Mouse (Mus musculus) kidney, postnatal 0 days (tissue): ENCODE measurements at regions not wholly inside any gene's neighbourhood (a gene's known extent, or its start where the extent isn't known, plus 50 kb on each side); places are given as distances from the start of the nearest gene placed in this dataset.

Source experiments
- ATAC-seq: fragments of 200-750 bp; cut with Nextera tagmentation; replicated peaks from 2 replicates; pipeline ENCODE4 v1.8.0; 2017; ENCODE audit warnings: low read depth, moderate number of reproducible peaks, moderate TSS enrichment, moderate library complexity; ENCODE audit not compliant: low FRiP score
- DNase-seq: peaks from one replicate; pipeline ENCODE4 v3.0.0-alpha.2; 2016; ENCODE audit warnings: low spot score
- H3K27ac ChIP-seq: fragments of 300-500 bp; sonication (generic); 2 replicates; pipeline ENCODE4 v1.5.1; 2014; ENCODE audit warnings: mild to moderate bottlenecking
- H3K27me3 ChIP-seq: fragments of 300-500 bp; sonication (generic); 2 replicates; pipeline ENCODE4 v1.6.1; 2014; ENCODE audit warnings: low read length, mixed read lengths; ENCODE audit not compliant: insufficient read depth
- H3K36me3 ChIP-seq: fragments of 300-500 bp; sonication (generic); 2 replicates; pipeline ENCODE4 v1.6.1; 2014; ENCODE audit warnings: low read length, mixed read lengths; ENCODE audit not compliant: insufficient read depth
- H3K4me1 ChIP-seq: fragments of 300-500 bp; sonication (generic); replicated peaks from 2 replicates; pipeline ENCODE4 v1.6.1; 2014; ENCODE audit warnings: antibody characterized with exemption, low read length, mixed read lengths; ENCODE audit not compliant: insufficient read depth
- H3K4me2 ChIP-seq: fragments of 300-500 bp; sonication (generic); 2 replicates; pipeline ENCODE4 v1.6.1; 2014; ENCODE audit warnings: mild to moderate bottlenecking, low read length, moderate library complexity, mixed read lengths
- H3K4me3 ChIP-seq: fragments of 300-500 bp; sonication (generic); replicated peaks from 2 replicates; pipeline ENCODE4 v1.5.1; 2014; ENCODE audit warnings: low read depth, low read length
- H3K9ac ChIP-seq: fragments of 300-500 bp; sonication (generic); 2 replicates; pipeline ENCODE4 v1.6.1; 2014; ENCODE audit warnings: low read depth, low read length
- H3K9me3 ChIP-seq: fragments of 300-500 bp; sonication (generic); replicated peaks from 2 replicates; pipeline ENCODE4 v1.6.1; 2016; ENCODE audit warnings: low read length, inconsistent platforms, mixed read lengths
- CTCF ChIP-seq: IDR thresholded peaks from 2 replicates; pipeline ENCODE4 v1.5.1; 2016; ENCODE audit warnings: antibody characterized with exemption, low read depth, mild to moderate bottlenecking, moderate library complexity
- WGBS: fragments of 180-500 bp; shearing (Covaris S2); extraction: QIAGEN DNeasy Blood & Tissue Kit; methylation state at CpG from one replicate; pipeline ENCODE4 v1.1.7; 2014; 5-methylcytosine and 5-hydroxymethylcytosine counted together

- no peaks in the 10 kb centered on the region for H3K9me3 ChIP-seq
- 58% methylated on average over 2 of the region's 2 CpGs for WGBS
- no peak for DNase-seq
- H3K36me3 ChIP-seq, result no peaks in the 10 kb centered on the region
- no peak overlapping the region for H3K4me3 ChIP-seq
- H3K27ac ChIP-seq, result no peak overlapping the region
- H3K4me1 ChIP-seq, result no peaks in the 10 kb centered on the region
- TF ChIP-seq CTCF, result no peak
- no peak overlapping the region for H3K9ac ChIP-seq
- H3K4me2 ChIP-seq, result no peak overlapping the region
- ATAC-seq, result no peak
- no peaks in the 10 kb centered on the region for H3K27me3 ChIP-seq
Measured at GRCm38 (mm10) chr2:147753089-147753488, 293.7 kb downstream of the Foxa2 start.

- no peak overlapping the region for H3K9ac ChIP-seq
- H3K4me2 ChIP-seq, result no peak overlapping the region
- H3K9me3 ChIP-seq, result no peaks in the 10 kb centered on the region
- DNase-seq, result no peak
- no peaks in the 10 kb centered on the region for H3K27me3 ChIP-seq
- TF ChIP-seq CTCF, result no peak
- ATAC-seq, result no peak
- no peaks in the 10 kb centered on the region for H3K36me3 ChIP-seq
- H3K4me3 ChIP-seq, result no peak overlapping the region
- no peak overlapping the region for H3K27ac ChIP-seq
- 87% methylated on average over 3 of the region's 3 CpGs for WGBS
- H3K4me1 ChIP-seq, result no peaks in the 10 kb centered on the region
Measured at GRCm38 (mm10) chr2:147751831-147752230, 294.9 kb downstream of the Foxa2 start.

GRCm38 (mm10) chr2:147748006-147748405, 298.8 kb downstream of the Foxa2 start:
- Histone ChIP-seq H3K27ac (no peak overlapping the region), H3K4me2 (no peak overlapping the region), H3K9me3 (no peaks in the 10 kb centered on the region), H3K4me1 (no peaks in the 10 kb centered on the region), H3K9ac (no peak overlapping the region), H3K4me3 (no peak overlapping the region), H3K27me3 (no peaks in the 10 kb centered on the region), H3K36me3 (no peaks in the 10 kb centered on the region)
- DNase-seq (peak; percentile 2), ATAC-seq (no peak)
- TF ChIP-seq CTCF, result no peak
- WGBS, result 24% methylated on average over 4 of the region's 4 CpGs

- no peak overlapping the region for H3K27ac ChIP-seq
- H3K4me3 ChIP-seq, result no peak overlapping the region
- H3K4me1 ChIP-seq, result no peaks in the 10 kb centered on the region
- no peak overlapping the region for H3K9ac ChIP-seq
- H3K9me3 ChIP-seq, result no peaks in the 10 kb centered on the region
- no peak for ATAC-seq
- no peak for DNase-seq
- 81% methylated on average over 2 of the region's 2 CpGs for WGBS
- H3K36me3 ChIP-seq, result no peaks in the 10 kb centered on the region
- H3K27me3 ChIP-seq, result no peaks in the 10 kb centered on the region
- TF ChIP-seq CTCF, result no peak
- no peak overlapping the region for H3K4me2 ChIP-seq
Measured at GRCm38 (mm10) chr2:147743908-147744307, 302.9 kb downstream of the Foxa2 start.

GRCm38 (mm10) chr2:147738307-147738872, 308.4 kb downstream of the Foxa2 start:
- Histone ChIP-seq H3K4me3 (no peak overlapping the region), H3K36me3 (no peaks in the 10 kb centered on the region), H3K9me3 (no peaks in the 10 kb centered on the region), H3K4me1 (no peaks in the 10 kb centered on the region), H3K4me2 (no peak overlapping the region), H3K27ac (no peak overlapping the region), H3K27me3 (no peaks in the 10 kb centered on the region), H3K9ac (no peak overlapping the region)
- peak; percentile 81 for DNase-seq
- TF ChIP-seq CTCF, result peak; percentile 94
- no peak for ATAC-seq
- WGBS, result 36% methylated on average over 10 of the region's 10 CpGs

GRCm38 (mm10) chr2:147727396-147727795, 319.4 kb downstream of the Foxa2 start:
- Histone ChIP-seq H3K36me3 (no peaks in the 10 kb centered on the region), H3K4me2 (no peak overlapping the region), H3K27ac (no peak overlapping the region), H3K27me3 (no peaks in the 10 kb centered on the region), H3K9ac (no peak overlapping the region), H3K4me1 (no peaks in the 10 kb centered on the region), H3K9me3 (no peaks in the 10 kb centered on the region), H3K4me3 (no peak overlapping the region)
- no peak for TF ChIP-seq CTCF
- ATAC-seq, result no peak
- 49% methylated on average over 4 of the region's 4 CpGs for WGBS
- DNase-seq, result no peak

GRCm38 (mm10) chr2:147718936-147719335, 327.8 kb downstream of the Foxa2 start:
- no peak overlapping the region for H3K4me2 ChIP-seq
- H3K36me3 ChIP-seq, result no peaks in the 10 kb centered on the region
- no peak for TF ChIP-seq CTCF
- no peak overlapping the region for H3K9ac ChIP-seq
- no peaks in the 10 kb centered on the region for H3K27me3 ChIP-seq
- no peak overlapping the region for H3K4me3 ChIP-seq
- 82% methylated on average over 3 of the region's 3 CpGs for WGBS
- no peak for ATAC-seq
- H3K9me3 ChIP-seq, result no peaks in the 10 kb centered on the region
- H3K4me1 ChIP-seq, result no peaks in the 10 kb centered on the region
- no peak for DNase-seq
- H3K27ac ChIP-seq, result no peak overlapping the region
